Mouse (Mus musculus) cerebellum, adult 2 months (tissue): ENCODE data around the gene Lefty1.
"Not testable (repeated sequence)": the region's sequence is repeated elsewhere in the genome, so short reads cannot be mapped to it uniquely, and the experiment has no call there.

Experiments
- CTCF ChIP-seq: fragments of 200-500 bp; IDR thresholded peaks from 2 replicates; pipeline ENCODE4 v1.5.1; 2011; ENCODE audit warnings: low read depth, mild to moderate bottlenecking, control low read depth, low read length, moderate library complexity, borderline replicate concordance; ENCODE audit not compliant: insufficient read depth
- POLR2A ChIP-seq: fragments of 200-500 bp; IDR thresholded peaks from 2 replicates; pipeline ENCODE4 v1.6.1; 2011; ENCODE audit warnings: low read length, control low read depth, borderline replicate concordance; ENCODE audit not compliant: insufficient read depth

GRCm38 (mm10) chr1:180936610-180937398, 2.0 kb downstream of the Lefty1 start:
- not testable (repeated sequence) for TF ChIP-seq CTCF, POLR2A
